Mouse (Mus musculus) intestine, postnatal 0 days (tissue): ENCODE measurements at regions not wholly inside any gene's neighbourhood (a gene's known extent, or its start where the extent isn't known, plus 50 kb on each side); places are given as distances from the start of the nearest gene placed in this dataset.

Source experiments
- ATAC-seq: fragments of 200-750 bp; cut with Nextera tagmentation; 2 replicates; pipeline ENCODE4 v1.8.0; 2017; ENCODE audit warnings: mild to moderate bottlenecking, moderate TSS enrichment, moderate library complexity
- H3K27ac ChIP-seq: fragments of 300-500 bp; sonication (generic); 2 replicates; pipeline ENCODE4 v1.5.1; 2014; ENCODE audit warnings: mild to moderate bottlenecking, low read depth, low read length, moderate library complexity
- H3K27me3 ChIP-seq: fragments of 300-500 bp; sonication (generic); replicated peaks from 2 replicates; pipeline ENCODE4 v1.6.1; 2014; ENCODE audit warnings: low read length, mixed read lengths; ENCODE audit not compliant: control insufficient read depth, insufficient read depth
- H3K36me3 ChIP-seq: fragments of 300-500 bp; sonication (generic); 2 replicates; pipeline ENCODE4 v1.6.1; 2014; ENCODE audit warnings: mild to moderate bottlenecking, moderate library complexity; ENCODE audit not compliant: control insufficient read depth, insufficient read depth
- H3K4me1 ChIP-seq: fragments of 300-500 bp; sonication (generic); replicated peaks from 2 replicates; pipeline ENCODE4 v1.6.1; 2014; ENCODE audit warnings: antibody characterized with exemption, low read length, mixed read lengths; ENCODE audit not compliant: control insufficient read depth, insufficient read depth
- H3K4me2 ChIP-seq: fragments of 300-500 bp; sonication (generic); replicated peaks from 2 replicates; pipeline ENCODE4 v1.6.1; 2014; ENCODE audit warnings: low read depth, mild to moderate bottlenecking, moderate library complexity
- H3K4me3 ChIP-seq: fragments of 300-500 bp; sonication (generic); 2 replicates; pipeline ENCODE4 v1.5.1; 2014; ENCODE audit warnings: low read depth, low read length
- H3K9ac ChIP-seq: fragments of 300-500 bp; sonication (generic); 2 replicates; pipeline ENCODE4 v1.6.1; 2014; ENCODE audit warnings: mild to moderate bottlenecking, low read depth, low read length
- H3K9me3 ChIP-seq: fragments of 300-500 bp; sonication (generic); 2 replicates; pipeline ENCODE4 v1.6.1; 2016; ENCODE audit warnings: mixed run types; ENCODE audit not compliant: control insufficient read depth
- CTCF ChIP-seq: sonication (generic); IDR thresholded peaks from 2 replicates; pipeline ENCODE4 v1.5.1; 2016; ENCODE audit warnings: low read depth, mild to moderate bottlenecking, control low read depth, antibody characterized with exemption, moderate library complexity
- WGBS: fragments of 180-500 bp; shearing (Covaris S2); extraction: QIAGEN DNeasy Blood & Tissue Kit; methylation state at CpG from one replicate; pipeline ENCODE4 v1.1.7; 2014; 5-methylcytosine and 5-hydroxymethylcytosine counted together

DNA sequence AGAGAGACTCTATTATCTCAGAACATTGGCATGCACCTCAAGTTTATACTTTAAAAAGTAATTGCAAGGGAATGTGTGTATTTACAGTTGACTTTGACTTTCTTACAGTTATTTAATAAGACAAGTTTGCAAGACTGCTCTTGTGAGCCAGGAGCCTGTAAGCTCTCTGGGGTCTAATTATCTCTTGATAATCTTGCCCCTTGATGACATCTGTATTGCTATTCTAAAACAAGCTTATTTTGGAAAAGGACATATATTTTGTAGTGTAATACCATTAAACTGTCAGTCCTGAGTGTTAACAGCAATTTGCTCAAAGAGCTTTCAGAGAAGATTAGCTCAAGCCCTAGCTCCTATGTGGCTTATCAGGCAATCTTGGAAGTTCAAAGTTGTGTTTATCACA lies 445.4 kb upstream of the Slit2 start:
- no peak for ATAC-seq
- Histone ChIP-seq H3K9ac (no peak overlapping the region), H3K36me3 (no peaks in the 10 kb centered on the region), H3K27me3 (no peaks in the 10 kb centered on the region), H3K4me2 (no peak overlapping the region), H3K9me3 (no peaks in the 10 kb centered on the region), H3K27ac (no peak overlapping the region), H3K4me1 (no peaks in the 10 kb centered on the region), H3K4me3 (no peak overlapping the region)
- no peak for TF ChIP-seq CTCF

DNA sequence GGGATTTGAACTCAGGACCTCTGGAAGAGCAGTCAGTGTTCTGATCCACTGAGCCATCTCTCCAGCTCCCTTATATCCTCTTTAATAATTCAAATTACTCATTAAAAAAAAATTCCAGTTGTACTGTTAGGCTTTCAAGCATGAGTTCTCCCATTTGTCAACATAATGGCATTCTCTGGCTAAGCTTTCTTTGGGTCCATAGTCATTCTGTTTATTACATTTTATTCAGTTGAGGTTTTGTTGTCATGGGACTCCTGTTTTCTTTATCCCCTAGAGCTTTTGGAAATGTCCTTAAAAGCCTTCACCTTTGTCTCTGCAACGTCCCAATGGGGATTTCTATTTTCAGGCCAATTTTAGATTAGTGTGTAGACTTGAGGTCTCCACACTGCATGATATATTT lies 440.7 kb upstream of the Slit2 start:
- Histone ChIP-seq H3K4me2 (no peak overlapping the region), H3K9ac (no peak overlapping the region), H3K27ac (no peak overlapping the region), H3K4me1 (no peaks in the 10 kb centered on the region), H3K27me3 (no peaks in the 10 kb centered on the region), H3K4me3 (no peak overlapping the region), H3K9me3 (no peaks in the 10 kb centered on the region), H3K36me3 (no peaks in the 10 kb centered on the region)
- ATAC-seq = no peak
- no peak for TF ChIP-seq CTCF
- 76% methylated on average over 1 of the region's 1 CpGs for WGBS

DNA sequence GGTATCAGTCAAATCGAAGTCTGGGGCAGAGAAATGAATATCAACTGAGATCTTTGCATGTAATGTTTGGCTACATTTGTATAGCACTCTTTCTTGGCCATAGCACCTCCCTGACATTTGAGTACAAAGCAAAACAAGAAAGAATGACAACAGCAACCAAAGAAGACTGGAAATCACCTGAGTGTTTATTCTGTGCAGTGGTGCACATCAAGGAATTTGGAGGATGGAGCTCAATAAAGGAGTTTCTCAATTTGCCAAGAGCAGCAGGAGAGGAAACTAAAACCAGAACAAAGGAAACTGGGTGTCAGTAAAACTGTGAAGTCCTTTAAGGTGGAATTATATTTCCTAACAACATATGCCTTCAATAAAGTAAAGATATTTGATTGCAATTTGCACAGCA lies 426.2 kb upstream of the Slit2 start:
- Histone ChIP-seq H3K9me3 (no peaks in the 10 kb centered on the region), H3K4me2 (no peak overlapping the region), H3K4me3 (no peak overlapping the region), H3K27ac (no peak overlapping the region), H3K27me3 (no peaks in the 10 kb centered on the region), H3K36me3 (no peaks in the 10 kb centered on the region), H3K4me1 (no peaks in the 10 kb centered on the region), H3K9ac (no peak overlapping the region)
- ATAC-seq = no peak
- 78% methylated on average over 1 of the region's 1 CpGs for WGBS
- no peak for TF ChIP-seq CTCF

DNA sequence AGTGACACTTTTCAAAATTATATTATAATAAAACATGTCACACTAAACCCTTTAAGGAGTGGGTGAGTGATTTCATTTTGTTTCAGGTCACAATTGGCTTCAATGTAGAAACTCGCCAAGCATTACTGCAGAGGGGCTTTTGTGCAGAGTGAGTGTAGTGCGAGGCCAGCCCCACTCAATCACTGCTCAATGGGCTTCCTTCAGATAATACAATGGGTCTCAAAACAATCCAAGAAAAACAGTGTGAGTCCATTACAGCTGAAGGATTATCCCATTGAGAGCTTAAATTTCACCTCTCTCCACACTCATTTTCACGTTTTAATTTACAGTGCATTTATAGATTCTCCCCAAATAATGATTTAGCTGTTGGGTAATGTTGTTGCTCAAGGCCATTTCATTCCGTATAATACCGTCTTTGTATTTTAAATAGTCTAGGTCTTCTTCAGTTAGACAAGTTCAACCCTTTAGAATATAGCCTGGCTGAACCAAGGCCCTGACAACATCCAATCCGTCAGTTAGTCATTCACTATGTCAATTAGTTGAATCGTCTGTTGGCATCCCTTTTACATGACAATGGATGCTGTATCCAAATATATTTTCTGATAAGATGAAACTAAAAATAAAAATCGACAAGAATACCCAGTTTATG lies 425.7 kb upstream of the Slit2 start:
- H3K9ac ChIP-seq = no peak overlapping the region
- H3K27me3 ChIP-seq = no peaks in the 10 kb centered on the region
- H3K36me3 ChIP-seq = no peaks in the 10 kb centered on the region
- H3K4me3 ChIP-seq = no peak overlapping the region
- ATAC-seq = no peak
- no peak overlapping the region for H3K27ac ChIP-seq
- no peaks in the 10 kb centered on the region for H3K9me3 ChIP-seq
- no peak overlapping the region for H3K4me2 ChIP-seq
- 78% methylated on average over 8 of the region's 8 CpGs for WGBS
- no peak for TF ChIP-seq CTCF
- no peaks in the 10 kb centered on the region for H3K4me1 ChIP-seq
